Comparison of ENCODE assay signal across 8 mouse cellular contexts in the genomic region with DNA sequence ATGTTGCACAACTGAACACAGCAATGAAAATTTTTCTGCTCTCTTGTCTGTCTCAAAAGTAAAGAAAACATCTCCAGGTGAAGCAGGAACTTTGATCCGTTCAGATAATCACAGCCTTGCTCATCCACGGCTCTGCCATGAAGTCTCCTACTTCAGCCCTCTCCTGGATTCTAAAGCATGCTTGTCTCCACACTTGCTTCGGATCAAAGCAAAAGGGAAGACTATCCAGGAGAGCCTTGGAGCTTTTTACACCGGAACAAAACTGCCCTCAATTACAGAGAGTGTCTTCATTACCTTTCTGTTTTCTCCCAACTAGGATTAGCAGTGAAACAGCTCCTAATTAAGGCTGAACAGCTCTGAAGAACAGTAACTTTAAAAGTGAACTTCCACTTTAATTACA. TPM values are rescaled to one million over a fixed set of nuclear protein-coding genes. Genes with fewer than 3 reads are reported as not detected.
DNase-seq lines count a peak whose midpoint lies in the region; ATAC-seq and TF ChIP-seq lines count a peak whose summit lies in the region.

No protein-coding gene starts in this region.

- peak overlapping the region; percentile 50; the same call in 1 of the 2 replicates for H3K27ac ChIP-seq in kidney, adult 2 months (ENCODE audit: insufficient read depth, low read depth, low read length)
- H3K27ac ChIP-seq in cortical plate, adult 2 months (ENCODE audit: insufficient read depth, low read length): no peak overlapping the region
- H3K27ac ChIP-seq in hindbrain, embryonic 15.5 days (replicated peaks): no peak overlapping the region
- no peak overlapping the region for H3K27ac ChIP-seq in midbrain, embryonic 15.5 days

- peak overlapping the region; percentile 33 for H3K4me3 ChIP-seq in kidney, adult 2 months (ENCODE audit: insufficient read depth, low read depth, low read length)
- H3K4me3 ChIP-seq in cortical plate, adult 2 months (ENCODE audit: insufficient read depth, low read length): peak overlapping the region; percentile 80
- peak overlapping the region; percentile 93 for H3K4me3 ChIP-seq in hindbrain, embryonic 15.5 days
- H3K4me3 ChIP-seq in midbrain, embryonic 15.5 days: peak overlapping the region; percentile 92

- no peak for ATAC-seq in hindbrain, embryonic 15.5 days (ENCODE audit: low FRiP score, low read depth)
- no peak for ATAC-seq in midbrain, embryonic 15.5 days (replicated peaks)

- TF ChIP-seq POLR2A in kidney, adult 2 months (IDR thresholded peaks at IDR 0.05; ENCODE audit: low read depth, low read length): no peak
- TF ChIP-seq POLR2A in cortical plate, adult 2 months (IDR thresholded peaks at IDR 0.05; ENCODE audit: extremely low read depth, insufficient read depth, low read length): no peak

- H3K36me3 ChIP-seq in kidney, adult 2 months (ENCODE audit: control insufficient read depth, insufficient read depth, low read length): no peaks in the 10 kb centered on the region
- 0 out of 2 replicates have a peak, but pooled peaks cover 3% of the 10 kb centered on the region for H3K36me3 ChIP-seq in hindbrain, embryonic 15.5 days
- no peaks in the 10 kb centered on the region for H3K36me3 ChIP-seq in midbrain, embryonic 15.5 days (replicated peaks)

- peak overlapping the region; percentile 99 for H3K4me2 ChIP-seq in hindbrain, embryonic 15.5 days
- peak overlapping the region; percentile 85 for H3K4me2 ChIP-seq in midbrain, embryonic 15.5 days

- peaks cover 6% of the 10 kb centered on the region; the same call in 1 of the 2 replicates for H3K4me1 ChIP-seq in kidney, adult 2 months (ENCODE audit: control insufficient read depth, insufficient read depth, low read length)
- H3K4me1 ChIP-seq in cortical plate, adult 2 months (ENCODE audit: control insufficient read depth, insufficient read depth, low read length): peaks cover 2% of the 10 kb centered on the region; the same call in 1 of the 2 replicates
- H3K4me1 ChIP-seq in hindbrain, embryonic 15.5 days (replicated peaks): peaks cover 42% of the 10 kb centered on the region
- peaks cover 30% of the 10 kb centered on the region for H3K4me1 ChIP-seq in midbrain, embryonic 15.5 days

- DNase-seq in kidney, adult 2 months: no peak
- DNase-seq in kidney, postnatal 36 days: no peak
- no peak for DNase-seq in natural killer cell, adult 2 months (ENCODE audit: low spot score in 2 of 2)
- no peak for DNase-seq in cerebellum, adult 9-11 months
- no peak for DNase-seq in layer of hippocampus, adult 8-10 months (ENCODE audit: low spot score in 2 of 2)

- H3K9ac ChIP-seq in hindbrain, embryonic 15.5 days: peak overlapping the region; percentile 93
- H3K9ac ChIP-seq in midbrain, embryonic 15.5 days: peak overlapping the region; percentile 93; the same call in 1 of the 2 replicates

- H3K27me3 ChIP-seq in kidney, adult 2 months (replicated peaks; ENCODE audit: control insufficient read depth, insufficient read depth, low read length): no peaks in the 10 kb centered on the region
- no peaks in the 10 kb centered on the region for H3K27me3 ChIP-seq in hindbrain, embryonic 15.5 days
- H3K27me3 ChIP-seq in midbrain, embryonic 15.5 days (replicated peaks): no peaks in the 10 kb centered on the region

- no peaks in the 10 kb centered on the region for H3K9me3 ChIP-seq in hindbrain, embryonic 15.5 days
- no peaks in the 10 kb centered on the region for H3K9me3 ChIP-seq in midbrain, embryonic 15.5 days

- WGBS in kidney, adult 2 months: 4% methylated on average over 4 of the region's 4 CpGs
- 5% methylated on average over 4 of the region's 4 CpGs for WGBS in hindbrain, embryonic 15.5 days
- under 1% methylated on average over 4 of the region's 4 CpGs for WGBS in midbrain, embryonic 15.5 days

- no peak for TF ChIP-seq CTCF in kidney, adult 2 months (conservative IDR thresholded peaks at IDR 0.05; ENCODE audit: insufficient read depth, insufficient read length, low read depth, low read length)
- no peak for TF ChIP-seq CTCF in cortical plate, adult 2 months (IDR thresholded peaks at IDR 0.05; ENCODE audit: extremely low read depth, insufficient read depth, low read length)

RNA-seq across cellular contexts. Expression of a gene that starts 1.4 kb away (rescaled TPM):
- 44.6 and 47.8 TPM in 2 replicates for polyA plus RNA-seq in kidney, adult 2 months (2012; rRNA removed)
- polyA plus RNA-seq in cortical plate, adult 2 months (2012; rRNA removed): 23.2 TPM in 2 replicates
- polyA plus RNA-seq in hindbrain, embryonic 15.5 days (2015; fragmentation: Nextera tagmentation; extraction: Ambion mirVana): 19.2 and 20.9 TPM in 2 replicates
- 15.9 and 16.0 TPM in 2 replicates for polyA plus RNA-seq in midbrain, embryonic 15.5 days (2015; fragmentation: Nextera tagmentation; extraction: Ambion mirVana)
- 10 to 100 TPM; 25.3 to 32.3 (median 28.6) TPM for total RNA-seq in layer of hippocampus, adult 8-10 months (2022)

Comparison
In these comparisons a context has a peak if more than half of its experiments do, and no peak if none do; other contexts are left out.
1. H3K4me3 ChIP-seq: peak in every context shown above with its lines; median percentile 93 in hindbrain, embryonic 15.5 days; 92 in midbrain, embryonic 15.5 days; 80 in cortical plate, adult 2 months; 33 in kidney, adult 2 months.